Mouse (Mus musculus): ENCODE measurements around the gene Pgs1. TPM values are rescaled to one million over a fixed set of nuclear protein-coding genes. Genes with fewer than 3 reads are reported as not detected.

Pgs1 gene
- polyA plus RNA-seq (2015; fragmentation: Nextera tagmentation; extraction: Ambion mirVana): 46.9 and 49.0 TPM in 2 replicates

GRCm38 (mm10) chr11:117986126-117987031, at the start of gene Pgs1:
TSS of gene Pgs1 (plus strand) at chr11:117986292.
- ATAC-seq (ENCODE audit: low read depth): peak; percentile 90
- Histone ChIP-seq H3K27me3 (no peaks in the 10 kb centered on the region), H3K27ac (replicated peaks) (peak within 1 kb of the TSS; percentile 90), H3K4me1 (replicated peaks) (peaks cover 49% of the 10 kb centered on the region), H3K36me3 (no peaks in the 10 kb centered on the region), H3K4me2 (peak within 1 kb of the TSS; percentile 94), H3K4me3 (peak within 1 kb of the TSS; percentile 97), H3K9ac (peak within 1 kb of the TSS; percentile 96), H3K9me3 (no peaks in the 10 kb centered on the region)
- 6% methylated on average over 51 of the region's 51 CpGs for WGBS

- peak overlapping the region; percentile 16 for H3K4me2 ChIP-seq
- H3K4me3 ChIP-seq: no peak overlapping the region
- H3K9me3 ChIP-seq: no peaks in the 10 kb centered on the region
- 23% methylated on average over 4 of the region's 4 CpGs for WGBS
- H3K27me3 ChIP-seq: peaks cover 11% of the 10 kb centered on the region; the same call in 1 of the 2 replicates
- H3K36me3 ChIP-seq: no peaks in the 10 kb centered on the region
- no peak overlapping the region for H3K9ac ChIP-seq
- H3K4me1 ChIP-seq (replicated peaks): peaks cover 55% of the 10 kb centered on the region
- no peak for ATAC-seq (ENCODE audit: low read depth)
- H3K27ac ChIP-seq (replicated peaks): peak overlapping the region; percentile 77
These were observed 46.9 kb upstream of the Pgs1 start for GRCm38 (mm10) chr11:117939004-117939730.

- peak overlapping the region; percentile 77 for H3K27ac ChIP-seq (replicated peaks)
- no peak overlapping the region for H3K9ac ChIP-seq
- H3K4me1 ChIP-seq (replicated peaks): peaks cover 50% of the 10 kb centered on the region
These were observed 46.3 kb upstream of the Pgs1 start for GRCm38 (mm10) chr11:117939741-117940285.

GRCm38 (mm10) chr11:117940881-117941280, 45.2 kb upstream of the Pgs1 start:
- Histone ChIP-seq H3K27ac (replicated peaks) (0 out of 2 replicates have a peak overlapping the region, but pooled peaks have one; percentile 77), H3K9me3 (no peaks in the 10 kb centered on the region)

More at GRCm38 (mm10) chr11:117939741-117940285, 46.3 kb upstream of the Pgs1 start:
- peak overlapping the region; percentile 16 for H3K4me2 ChIP-seq
- H3K9me3 ChIP-seq: no peaks in the 10 kb centered on the region
- ATAC-seq (ENCODE audit: low read depth): peak; percentile 87
- 2% methylated on average over 7 of the region's 7 CpGs for WGBS
- no peaks in the 10 kb centered on the region for H3K36me3 ChIP-seq
- H3K27me3 ChIP-seq: peaks cover 9% of the 10 kb centered on the region; the same call in 1 of the 2 replicates
- no peak overlapping the region for H3K4me3 ChIP-seq

GRCm38 (mm10) chr11:117941325-117941834, 44.7 kb upstream of the Pgs1 start:
- Histone ChIP-seq H3K4me1 (replicated peaks) (peaks cover 37% of the 10 kb centered on the region), H3K36me3 (no peaks in the 10 kb centered on the region), H3K27ac (replicated peaks) (no peak overlapping the region), H3K4me2 (no peak overlapping the region), H3K9ac (no peak overlapping the region), H3K4me3 (no peak overlapping the region), H3K27me3 (peaks cover 3% of the 10 kb centered on the region; the same call in 1 of the 2 replicates), H3K9me3 (no peaks in the 10 kb centered on the region)
- 87% methylated on average over 8 of the region's 8 CpGs for WGBS
- no peak for ATAC-seq (ENCODE audit: low read depth)

More at GRCm38 (mm10) chr11:117940881-117941280, 45.2 kb upstream of the Pgs1 start:
- no peak for ATAC-seq (ENCODE audit: low read depth)
- peaks cover 3% of the 10 kb centered on the region; the same call in 1 of the 2 replicates for H3K27me3 ChIP-seq
- H3K36me3 ChIP-seq: no peaks in the 10 kb centered on the region
- no peak overlapping the region for H3K9ac ChIP-seq
- WGBS: 94% methylated on average over 6 of the region's 6 CpGs
- no peak overlapping the region for H3K4me2 ChIP-seq
- H3K4me3 ChIP-seq: no peak overlapping the region
- peaks cover 42% of the 10 kb centered on the region for H3K4me1 ChIP-seq (replicated peaks)

GRCm38 (mm10) chr11:117941848-117942247, 44.2 kb upstream of the Pgs1 start:
- H3K9me3 ChIP-seq: no peaks in the 10 kb centered on the region
- no peak overlapping the region for H3K4me2 ChIP-seq
- no peak overlapping the region for H3K27ac ChIP-seq (replicated peaks)
- no peak overlapping the region for H3K9ac ChIP-seq
- peaks cover 3% of the 10 kb centered on the region; the same call in 1 of the 2 replicates for H3K27me3 ChIP-seq
- 14% methylated on average over 4 of the region's 4 CpGs for WGBS
- no peak overlapping the region for H3K4me3 ChIP-seq
- H3K36me3 ChIP-seq: no peaks in the 10 kb centered on the region
- peaks cover 34% of the 10 kb centered on the region for H3K4me1 ChIP-seq (replicated peaks)
- no peak for ATAC-seq (ENCODE audit: low read depth)

- Histone ChIP-seq H3K27me3 (peaks cover 23% of the 10 kb centered on the region), H3K27ac (replicated peaks) (no peak overlapping the region), H3K9me3 (no peaks in the 10 kb centered on the region), H3K4me3 (no peak overlapping the region), H3K4me1 (replicated peaks) (peaks cover 17% of the 10 kb centered on the region), H3K36me3 (no peaks in the 10 kb centered on the region), H3K9ac (no peak overlapping the region), H3K4me2 (no peak overlapping the region)
- WGBS: 75% methylated on average over 11 of the region's 11 CpGs
- no peak for ATAC-seq (ENCODE audit: low read depth)
These were observed 39.7 kb upstream of the Pgs1 start for GRCm38 (mm10) chr11:117946195-117946979.

GRCm38 (mm10) chr11:117946996-117947419, 39.1 kb upstream of the Pgs1 start:
- Histone ChIP-seq H3K4me1 (replicated peaks) (peaks cover 10% of the 10 kb centered on the region), H3K36me3 (no peaks in the 10 kb centered on the region), H3K9me3 (no peaks in the 10 kb centered on the region), H3K27ac (replicated peaks) (no peak overlapping the region), H3K9ac (no peak overlapping the region), H3K27me3 (peaks cover 29% of the 10 kb centered on the region), H3K4me2 (no peak overlapping the region), H3K4me3 (no peak overlapping the region)
- ATAC-seq (ENCODE audit: low read depth): no peak
- WGBS: 75% methylated on average over 10 of the region's 10 CpGs

- ATAC-seq (ENCODE audit: low read depth): peak; percentile 79
- H3K27ac ChIP-seq (replicated peaks): no peak overlapping the region
- H3K4me3 ChIP-seq: peak overlapping the region; percentile 26
- peak overlapping the region; percentile 64 for H3K9ac ChIP-seq
- H3K4me2 ChIP-seq: peak overlapping the region; percentile 57
- no peaks in the 10 kb centered on the region for H3K36me3 ChIP-seq
- under 1% methylated on average over 49 of the region's 49 CpGs for WGBS
- H3K27me3 ChIP-seq: peaks cover 29% of the 10 kb centered on the region
- H3K4me1 ChIP-seq (replicated peaks): peaks cover 17% of the 10 kb centered on the region
- H3K9me3 ChIP-seq: no peaks in the 10 kb centered on the region
These were observed 36.5 kb upstream of the Pgs1 start for GRCm38 (mm10) chr11:117949392-117950091.

- ATAC-seq (ENCODE audit: low read depth): no peak
- 75% methylated on average over 6 of the region's 6 CpGs for WGBS
- Histone ChIP-seq H3K4me2 (no peak overlapping the region), H3K4me3 (no peak overlapping the region), H3K9ac (no peak overlapping the region), H3K4me1 (replicated peaks) (peaks cover 30% of the 10 kb centered on the region), H3K27ac (replicated peaks) (no peak overlapping the region), H3K36me3 (no peaks in the 10 kb centered on the region), H3K9me3 (no peaks in the 10 kb centered on the region), H3K27me3 (peaks cover 26% of the 10 kb centered on the region)
These were observed 34.7 kb upstream of the Pgs1 start for GRCm38 (mm10) chr11:117951391-117951790.
